Mouse (Mus musculus) CH12.LX (cell line): ENCODE measurements around the gene Clptm1l.

Experiments used
- CTCF ChIP-seq, 2 experiments: IDR thresholded peaks in 1 of 2; conservative IDR thresholded peaks in 1 of 2; 2 replicates each; pipeline ENCODE4 v1.5.1; 2011 to 2012; ENCODE audit warnings: low read depth in 2 of 2, low read length in 2 of 2, improper control_type of control experiment in 1 of 2, inconsistent platforms in 1 of 2, mild to moderate bottlenecking in 1 of 2, moderate library complexity in 1 of 2
- POLR2AphosphoS2 ChIP-seq: IDR thresholded peaks from 2 replicates; pipeline ENCODE4 v1.6.1; 2011; ENCODE audit warnings: low read depth, low read length, improper control_type of control experiment

DNA sequence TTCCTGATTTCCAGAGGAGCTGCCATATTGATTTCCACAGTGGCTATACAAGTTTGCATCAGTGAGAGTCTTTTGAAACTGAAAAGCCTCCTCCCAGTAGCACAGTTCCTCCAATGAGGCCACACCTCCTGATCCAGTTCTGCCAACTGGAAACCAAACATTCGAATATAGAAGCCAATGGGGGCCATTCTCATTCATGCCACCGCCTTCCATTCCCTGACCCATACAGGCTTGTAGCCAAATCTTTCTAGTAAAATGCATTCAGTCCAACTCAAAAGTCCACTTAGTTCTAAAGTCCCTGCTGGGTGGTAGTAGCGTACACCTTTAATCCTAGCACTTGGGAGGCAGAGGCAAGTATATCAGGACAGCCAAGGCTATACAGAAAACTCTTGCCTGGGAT, 49.5 kb downstream of the Clptm1l start:
- TF ChIP-seq CTCF (conservative IDR thresholded peaks at IDR 0.05 in 1 of 2, IDR thresholded peaks at IDR 0.05 in 1 of 2; ENCODE audit: low read depth in 2 of 2, low read length in 2 of 2) (no peak), POLR2AphosphoS2 (no peak)
